Mouse (Mus musculus) brain, embryonic 14.5 days (tissue): ENCODE results near the gene Usp4.

Experiments
- CTCF ChIP-seq: fragments of 200-500 bp; IDR thresholded peaks from 2 replicates; pipeline ENCODE4 v1.5.1; 2012; ENCODE audit warnings: inconsistent platforms, mild to moderate bottlenecking, moderate library complexity, borderline replicate concordance; ENCODE audit not compliant: insufficient read depth, insufficient read length; ENCODE audit errors: extremely low read depth
- POLR2A ChIP-seq: fragments of 200-500 bp; IDR thresholded peaks from 2 replicates; pipeline ENCODE4 v1.6.1; 2012; ENCODE audit warnings: mild to moderate bottlenecking, inconsistent platforms, borderline replicate concordance; ENCODE audit not compliant: poor library complexity, insufficient read depth, insufficient read length, severe bottlenecking; ENCODE audit errors: extremely low read depth

DNA sequence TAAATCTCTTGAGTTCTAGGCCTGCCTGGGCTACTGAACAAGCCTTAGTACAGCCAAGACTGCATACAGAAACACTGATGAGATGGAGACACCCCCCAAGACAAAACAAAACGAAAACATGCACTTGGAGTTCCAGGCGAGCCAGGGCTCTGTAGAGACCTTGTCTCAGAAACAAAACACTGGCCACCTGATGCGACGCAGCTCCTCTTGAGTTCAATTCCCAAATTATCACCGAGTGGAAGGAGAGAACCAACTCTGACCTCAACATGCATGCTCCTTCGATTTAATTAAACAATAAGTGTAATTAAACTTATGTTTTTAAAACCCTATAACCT, 9.1 kb upstream of the Usp4 start:
- TF ChIP-seq CTCF (no peak), POLR2A (no peak)
